Mouse (Mus musculus) G1E (cell line): ENCODE measurements around the gene Lefty1.

Source experiments
- CTCF ChIP-seq: IDR thresholded peaks from 2 replicates; pipeline ENCODE4 v1.5.1; 2012; ENCODE audit warnings: low read depth, low read length, inconsistent platforms, mixed read lengths
- GATA1 ChIP-seq: IDR thresholded peaks from 2 replicates; pipeline ENCODE4 v1.6.1; 2012; ENCODE audit warnings: borderline replicate concordance, low read length, inconsistent platforms, mixed read lengths
- GATA2 ChIP-seq: IDR thresholded peaks from 2 replicates; pipeline ENCODE4 v1.6.1; 2012; ENCODE audit warnings: low read depth, low read length, inconsistent platforms, borderline replicate concordance
- TAL1 ChIP-seq: conservative IDR thresholded peaks from 2 replicates; pipeline ENCODE4 v1.6.1; 2012; ENCODE audit warnings: low read depth, low read length, inconsistent platforms, mixed read lengths

- TF ChIP-seq CTCF = no peak
- no peak for TF ChIP-seq GATA1
- TF ChIP-seq TAL1 = no peak
- TF ChIP-seq GATA2 = no peak
Measured at GRCm38 (mm10) chr1:180956401-180956800, 21.6 kb downstream of the Lefty1 start.
